Mouse (Mus musculus): ENCODE data around the gene Pwwp2b. TPM values are rescaled to one million over a fixed set of nuclear protein-coding genes. Genes with fewer than 3 reads are reported as not detected.
A peak's percentile ranks its signal among the peaks of the same experiment; 100 is the strongest.

Pwwp2b gene
- polyA plus RNA-seq (2012; rRNA removed): 7.9 and 8.0 TPM in 2 replicates

GRCm38 (mm10) chr7:139247881-139248614, at the start of gene Pwwp2b:
Gene Pwwp2b, plus strand, starts transcription at chr7:139248482.
- H3K27me3 ChIP-seq (replicated peaks; ENCODE audit: control insufficient read depth, insufficient read depth, low read length): no peaks in the 10 kb centered on the region
- whole genome bisulfite sequencing: 1% methylated on average over 70 of the region's 72 CpGs
- peaks cover 10% of the 10 kb centered on the region; the same call in 1 of the 2 replicates for H3K4me1 ChIP-seq (ENCODE audit: control insufficient read depth, insufficient read depth, low read length)
- no peaks in the 10 kb centered on the region for H3K36me3 ChIP-seq (ENCODE audit: control insufficient read depth, insufficient read depth, low read length)
- no peak for TF ChIP-seq CTCF (conservative IDR thresholded peaks at IDR 0.05; ENCODE audit: insufficient read depth, insufficient read length, low read depth, low read length)
- TF ChIP-seq POLR2A (IDR thresholded peaks at IDR 0.05; ENCODE audit: low read depth, low read length): no peak
- H3K27ac ChIP-seq (ENCODE audit: insufficient read depth, low read depth, low read length): peak within 1 kb of the TSS; percentile 97
- peak within 1 kb of the TSS; percentile 83 for H3K4me3 ChIP-seq (ENCODE audit: insufficient read depth, low read depth, low read length)
- peak; percentile 86 for DNase-seq

- Histone ChIP-seq H3K27ac (ENCODE audit: insufficient read depth, low read depth, low read length) (no peak overlapping the region), H3K4me1 (ENCODE audit: control insufficient read depth, insufficient read depth, low read length) (no peaks in the 10 kb centered on the region), H3K27me3 (replicated peaks; ENCODE audit: control insufficient read depth, insufficient read depth, low read length) (no peaks in the 10 kb centered on the region; the same call in 1 of the 2 replicates), H3K36me3 (ENCODE audit: control insufficient read depth, insufficient read depth, low read length) (no peaks in the 10 kb centered on the region), H3K4me3 (ENCODE audit: insufficient read depth, low read depth, low read length) (no peak overlapping the region)
- DNase-seq: peak; percentile 66
- WGBS: 27% methylated on average over 7 of the region's 7 CpGs
- no peak for TF ChIP-seq POLR2A (IDR thresholded peaks at IDR 0.05; ENCODE audit: low read depth, low read length)
- peak; percentile 76 for TF ChIP-seq CTCF (conservative IDR thresholded peaks at IDR 0.05; ENCODE audit: insufficient read depth, insufficient read length, low read depth, low read length)
Measured at GRCm38 (mm10) chr7:139200108-139200507, 48.2 kb upstream of the Pwwp2b start.

- no peak for TF ChIP-seq POLR2A (IDR thresholded peaks at IDR 0.05; ENCODE audit: low read depth, low read length)
- TF ChIP-seq CTCF (conservative IDR thresholded peaks at IDR 0.05; ENCODE audit: insufficient read depth, insufficient read length, low read depth, low read length): no peak
- WGBS: 44% methylated on average over 6 of the region's 6 CpGs
Measured at GRCm38 (mm10) chr7:139201209-139201608, 47.1 kb upstream of the Pwwp2b start.

GRCm38 (mm10) chr7:139208023-139208772, 40.1 kb upstream of the Pwwp2b start:
- Histone ChIP-seq H3K27ac (ENCODE audit: insufficient read depth, low read depth, low read length) (peak overlapping the region; percentile 71), H3K27me3 (replicated peaks; ENCODE audit: control insufficient read depth, insufficient read depth, low read length) (no peaks in the 10 kb centered on the region), H3K4me1 (ENCODE audit: control insufficient read depth, insufficient read depth, low read length) (peaks cover 5% of the 10 kb centered on the region; the same call in 1 of the 2 replicates), H3K36me3 (ENCODE audit: control insufficient read depth, insufficient read depth, low read length) (no peaks in the 10 kb centered on the region), H3K4me3 (ENCODE audit: insufficient read depth, low read depth, low read length) (no peak overlapping the region)
- DNase-seq: peak; percentile 53
- 10% methylated on average over 7 of the region's 7 CpGs for WGBS
- TF ChIP-seq CTCF (conservative IDR thresholded peaks at IDR 0.05; ENCODE audit: insufficient read depth, insufficient read length, low read depth, low read length) (peak; percentile 79), POLR2A (IDR thresholded peaks at IDR 0.05; ENCODE audit: low read depth, low read length) (no peak)

More at GRCm38 (mm10) chr7:139201209-139201608, 47.1 kb upstream of the Pwwp2b start:
- no peaks in the 10 kb centered on the region for H3K4me1 ChIP-seq (ENCODE audit: control insufficient read depth, insufficient read depth, low read length)
- no peak overlapping the region for H3K4me3 ChIP-seq (ENCODE audit: insufficient read depth, low read depth, low read length)
- no peaks in the 10 kb centered on the region; the same call in 1 of the 2 replicates for H3K27me3 ChIP-seq (replicated peaks; ENCODE audit: control insufficient read depth, insufficient read depth, low read length)
- no peaks in the 10 kb centered on the region for H3K36me3 ChIP-seq (ENCODE audit: control insufficient read depth, insufficient read depth, low read length)
- H3K27ac ChIP-seq (ENCODE audit: insufficient read depth, low read depth, low read length): no peak overlapping the region
- DNase-seq: no peak

- no peak for TF ChIP-seq CTCF (conservative IDR thresholded peaks at IDR 0.05; ENCODE audit: insufficient read depth, insufficient read length, low read depth, low read length)
- TF ChIP-seq POLR2A (IDR thresholded peaks at IDR 0.05; ENCODE audit: low read depth, low read length): no peak
- WGBS: 62% methylated on average over 4 of the region's 4 CpGs
- no peaks in the 10 kb centered on the region for H3K27me3 ChIP-seq (replicated peaks; ENCODE audit: control insufficient read depth, insufficient read depth, low read length)
- H3K4me1 ChIP-seq (ENCODE audit: control insufficient read depth, insufficient read depth, low read length): peaks cover 5% of the 10 kb centered on the region; the same call in 1 of the 2 replicates
- H3K27ac ChIP-seq (ENCODE audit: insufficient read depth, low read depth, low read length): peak overlapping the region; percentile 71; the same call in 1 of the 2 replicates
- peak; percentile 61 for DNase-seq
- no peak overlapping the region for H3K4me3 ChIP-seq (ENCODE audit: insufficient read depth, low read depth, low read length)
- no peaks in the 10 kb centered on the region for H3K36me3 ChIP-seq (ENCODE audit: control insufficient read depth, insufficient read depth, low read length)
Measured at GRCm38 (mm10) chr7:139208773-139209095, 39.5 kb upstream of the Pwwp2b start.

GRCm38 (mm10) chr7:139211761-139212160, 36.5 kb upstream of the Pwwp2b start:
- Histone ChIP-seq H3K27ac (ENCODE audit: insufficient read depth, low read depth, low read length) (no peak overlapping the region), H3K4me1 (ENCODE audit: control insufficient read depth, insufficient read depth, low read length) (peaks cover 5% of the 10 kb centered on the region; the same call in 1 of the 2 replicates), H3K4me3 (ENCODE audit: insufficient read depth, low read depth, low read length) (no peak overlapping the region), H3K27me3 (replicated peaks; ENCODE audit: control insufficient read depth, insufficient read depth, low read length) (no peaks in the 10 kb centered on the region), H3K36me3 (ENCODE audit: control insufficient read depth, insufficient read depth, low read length) (no peaks in the 10 kb centered on the region)
- TF ChIP-seq CTCF (conservative IDR thresholded peaks at IDR 0.05; ENCODE audit: insufficient read depth, insufficient read length, low read depth, low read length) (no peak), POLR2A (IDR thresholded peaks at IDR 0.05; ENCODE audit: low read depth, low read length) (no peak)
- DNase-seq: no peak
- 94% methylated on average over 6 of the region's 6 CpGs for WGBS

Measured in kidney, adult 2 months (tissue).